Mouse (Mus musculus): ENCODE results near the gene Cyp4a31. TPM values are rescaled to one million over a fixed set of nuclear protein-coding genes. Genes with fewer than 3 reads are reported as not detected.

Cyp4a31 gene
- not detected in 2 replicates for total RNA-seq (2023)

DNA sequence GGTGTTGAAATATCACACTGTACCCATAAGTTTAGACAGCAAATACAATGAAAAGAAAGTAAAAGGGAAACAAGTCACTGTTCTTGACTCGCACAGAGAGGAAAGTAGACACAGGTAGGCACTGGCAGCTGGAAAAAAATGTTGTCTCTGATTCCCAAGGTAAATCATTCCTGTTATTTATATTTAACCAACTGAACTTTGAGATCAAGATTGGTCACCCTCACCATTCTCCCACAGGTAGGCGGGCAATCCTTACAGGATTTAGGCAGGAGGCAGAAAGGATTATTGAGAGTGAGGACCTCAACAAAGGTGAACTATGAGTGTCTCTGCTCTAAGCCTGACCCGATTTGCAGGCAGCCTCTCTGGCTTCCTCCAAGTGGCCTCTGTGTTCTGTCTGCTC lies at the start of gene Cyp4a31:
Gene Cyp4a31, plus strand, starts transcription at position 249 of the 400 bp plus-strand sequence.

DNA sequence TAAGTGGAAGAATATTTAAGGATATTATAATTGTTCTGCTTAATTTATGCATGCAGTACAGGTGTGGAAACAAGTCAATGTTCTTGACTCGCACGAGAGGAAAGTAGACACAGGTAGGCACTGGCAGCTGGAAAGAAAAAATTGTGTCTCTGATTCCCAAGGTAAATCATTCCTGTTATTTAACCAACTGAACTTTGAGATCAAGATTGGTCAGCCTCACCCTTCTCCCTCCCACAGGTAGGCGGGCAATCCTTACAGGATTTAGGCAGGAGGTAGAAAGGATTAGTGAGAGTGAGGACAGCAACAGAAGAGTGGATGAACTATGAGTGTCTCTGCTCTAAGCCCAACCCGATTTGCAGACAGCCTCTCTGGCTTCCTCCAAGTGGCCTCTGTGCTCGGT lies 45.4 kb upstream of the Cyp4a31 start, which contains the start of gene Cyp4a10:
Gene Cyp4a10, plus strand, starts transcription at position 265 of the 400 bp plus-strand sequence.

DNA sequence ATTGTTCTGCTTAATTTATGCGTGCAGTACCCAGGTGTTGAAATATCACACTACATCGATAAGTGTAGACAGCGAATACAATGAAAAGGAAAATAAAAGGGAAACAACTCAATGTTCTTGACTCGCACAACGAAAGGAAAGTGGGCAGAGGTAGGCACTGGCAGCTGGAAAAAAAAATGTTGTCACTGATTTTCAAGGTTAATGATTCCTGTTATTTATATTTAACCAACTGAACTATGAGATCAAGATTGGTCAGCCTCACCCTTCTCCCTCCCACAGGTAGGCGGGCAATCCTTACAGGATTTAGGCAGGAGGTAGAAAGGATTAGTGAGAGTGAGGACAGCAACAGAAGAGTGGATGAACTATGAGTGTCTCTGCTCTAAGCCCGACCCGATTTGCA lies 37.2 kb downstream of the Cyp4a31 start, which contains the start of gene Cyp4a32:
Gene Cyp4a32, plus strand, starts transcription at position 359 of the 400 bp plus-strand sequence.

Other genes starting within 250 kb of the Cyp4a31 start
- not detected in 2 replicates for gene Cyp4a12b, start 152.0 kb upstream of the Cyp4a31 start, total RNA-seq (2023)
- not detected in 2 replicates for gene Cyp4a30b, start 111.0 kb upstream of the Cyp4a31 start, total RNA-seq (2023)
- gene Cyp4a14, start 67.5 kb upstream of the Cyp4a31 start, total RNA-seq (2023): not detected in 2 replicates
- not detected in 2 replicates for gene Cyp4a10, start 45.4 kb upstream of the Cyp4a31 start, total RNA-seq (2023)
- not detected in 2 replicates for gene Cyp4a32, start 37.3 kb downstream of the Cyp4a31 start, total RNA-seq (2023)
- gene Cyp4b1, start 84.1 kb downstream of the Cyp4a31 start, total RNA-seq (2023): 0.41 TPM in 1 of 2 replicates, not detected in the other
- gene Efcab14, start 174.1 kb downstream of the Cyp4a31 start, total RNA-seq (2023): 35.8 and 38.2 TPM in 2 replicates
- not detected in 2 replicates for gene Tex38, start 217.4 kb downstream of the Cyp4a31 start, total RNA-seq (2023)
- 9.7 and 9.9 TPM in 2 replicates for gene Atpaf1, start 221.2 kb downstream of the Cyp4a31 start, total RNA-seq (2023)